Mouse (Mus musculus) cerebellum, postnatal 36 days (tissue): ENCODE measurements at regions not wholly inside any gene's neighbourhood (a gene's known extent, or its start where the extent isn't known, plus 50 kb on each side); places are given as distances from the start of the nearest gene placed in this dataset.

Source experiments
- DNase-seq, 2 experiments: peaks; one replicate each; pipeline ENCODE4 v3.0.0; 2021 to 2022; ENCODE audit warnings: mixed read lengths in 2 of 2

DNA sequence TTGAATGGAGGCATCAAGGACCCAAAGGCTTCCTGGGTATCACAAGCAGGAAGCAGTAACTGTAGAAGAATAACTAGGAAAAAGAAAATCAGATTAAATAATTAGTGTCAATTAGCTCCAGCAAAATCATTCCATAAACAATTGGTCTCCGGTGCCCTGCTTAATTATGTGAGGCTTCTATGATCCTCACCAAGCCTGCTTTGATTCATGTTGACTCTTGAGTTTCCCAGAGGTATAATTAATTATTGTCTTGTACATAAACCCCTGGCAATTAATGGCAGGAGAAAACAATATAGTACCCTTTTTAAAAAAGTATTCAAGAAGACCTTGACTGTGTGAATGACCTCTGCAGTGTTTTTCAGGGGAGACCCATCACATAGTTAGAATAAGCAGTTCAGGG, 61.5 kb upstream of the Sp8 start:
- no peak for DNase-seq

DNA sequence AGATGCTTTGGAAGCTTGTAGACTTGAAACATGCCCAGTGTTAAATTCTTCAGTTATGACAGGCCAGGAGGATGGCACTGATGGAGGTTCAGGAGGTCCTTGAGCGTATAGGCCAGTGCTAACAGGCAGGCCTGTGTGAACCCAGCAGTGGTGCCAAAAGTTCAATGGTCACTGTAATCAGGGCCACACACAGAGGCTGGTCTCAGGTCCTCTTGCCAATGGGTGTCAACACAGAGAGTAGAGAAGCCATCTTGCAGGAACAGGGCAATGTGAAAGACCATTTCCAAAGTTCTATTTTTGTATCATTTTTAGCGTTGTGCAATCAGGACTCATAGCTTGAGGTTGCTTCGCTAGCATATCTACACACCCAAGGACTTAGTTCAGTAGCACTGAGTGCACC, 64.2 kb upstream of the Sp8 start:
- DNase-seq: no peak

GRCm38 (mm10) chr12:118775463-118776064, 70.6 kb upstream of the Sp8 start:
- DNase-seq: no peak

GRCm38 (mm10) chr12:118772790-118773189, 73.3 kb upstream of the Sp8 start:
- DNase-seq: no peak

GRCm38 (mm10) chr12:118766472-118766871, 79.7 kb upstream of the Sp8 start:
- DNase-seq: no peak

DNA sequence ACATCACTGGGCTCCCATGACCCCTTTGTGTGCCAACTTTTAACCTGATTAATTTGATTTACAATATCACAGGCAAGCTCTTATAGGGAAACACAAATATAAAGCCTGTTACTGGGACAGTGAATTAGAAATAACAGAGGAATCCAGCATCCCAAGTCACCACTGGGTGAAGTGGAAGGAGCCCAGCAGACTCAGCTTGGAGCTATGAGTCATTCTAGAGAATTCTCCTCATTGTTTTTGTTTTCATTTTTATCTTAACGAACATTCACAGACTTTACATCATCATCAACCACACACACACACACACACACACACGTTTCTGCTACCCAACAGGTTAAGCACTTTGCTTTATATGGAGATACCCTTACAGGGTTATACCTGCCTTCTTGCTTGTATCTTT, 92.1 kb upstream of the Sp8 start:
- DNase-seq: no peak

DNA sequence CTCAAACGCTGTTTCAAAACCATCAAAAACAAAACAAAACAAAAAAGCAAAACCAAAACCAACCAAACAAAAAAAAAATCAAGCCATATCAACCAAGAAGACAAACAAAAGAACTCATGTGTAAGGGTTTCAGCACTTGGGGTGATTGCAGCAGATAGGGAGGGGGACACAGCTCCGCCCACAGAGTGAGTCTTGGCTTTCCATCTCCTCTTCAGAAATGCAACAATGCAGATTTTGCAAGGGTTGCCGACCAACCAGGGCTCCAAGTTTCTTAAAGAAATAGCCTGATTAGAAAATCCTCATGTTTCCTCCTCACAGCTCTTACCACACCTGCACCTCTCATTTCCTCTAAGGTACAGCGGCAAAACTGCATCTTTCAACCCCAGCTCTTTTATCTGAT, 107.0 kb upstream of the Sp8 start:
- no peak for DNase-seq

GRCm38 (mm10) chr12:118725891-118726290, 120.2 kb upstream of the Sp8 start:
- no peak for DNase-seq

DNA sequence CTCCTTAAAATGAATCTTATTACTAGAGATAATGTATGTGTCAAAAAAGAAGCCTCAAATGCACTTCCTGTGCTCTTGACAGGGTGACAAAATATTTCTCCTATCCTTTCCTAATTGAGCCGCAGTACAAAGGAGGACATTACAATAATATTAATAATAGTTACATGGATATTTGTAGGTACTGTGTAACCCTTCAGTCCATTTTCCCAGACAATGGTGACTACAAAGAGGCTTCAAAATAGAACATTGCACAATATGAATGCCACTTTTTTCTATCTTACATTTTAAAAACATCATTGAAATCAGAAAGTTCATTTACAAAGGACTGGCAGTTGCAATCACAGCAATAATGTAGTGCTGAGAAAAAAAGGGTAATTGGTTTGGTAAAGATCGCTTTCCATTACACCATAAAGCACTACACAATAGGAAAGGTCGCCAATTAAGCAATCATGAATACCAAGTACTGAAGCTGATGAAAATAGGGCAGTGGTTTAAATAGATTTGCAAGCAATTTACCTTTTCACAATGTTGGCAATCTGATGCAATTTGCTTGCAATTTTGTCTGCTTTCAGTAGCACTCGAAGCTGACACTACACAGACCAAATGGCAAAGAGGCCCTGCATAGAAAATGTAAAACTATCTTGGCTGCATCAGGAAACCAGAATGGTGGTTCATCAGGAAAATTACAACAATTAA, 126.1 kb upstream of the Sp8 start:
- DNase-seq: no peak

DNA sequence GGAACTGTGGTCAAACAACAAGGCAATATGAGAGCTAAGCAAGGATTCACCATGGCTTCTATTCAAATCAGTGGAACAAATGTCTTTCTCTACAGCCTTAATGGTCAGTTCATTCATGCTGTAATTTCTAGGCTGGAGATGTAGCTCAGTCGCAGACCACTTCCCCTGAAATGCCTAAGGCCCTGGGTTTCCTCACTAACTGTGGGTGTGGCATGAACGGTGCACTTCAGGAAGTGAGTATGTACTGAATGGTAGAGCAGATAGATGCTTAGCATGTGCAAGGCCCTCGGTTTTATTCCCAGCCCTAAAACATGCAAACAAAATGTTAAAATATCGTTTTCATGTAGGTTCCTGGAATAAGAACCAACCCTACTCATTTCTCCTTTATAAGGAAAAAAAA, 129.3 kb upstream of the Sp8 start:
- DNase-seq: no peak

DNA sequence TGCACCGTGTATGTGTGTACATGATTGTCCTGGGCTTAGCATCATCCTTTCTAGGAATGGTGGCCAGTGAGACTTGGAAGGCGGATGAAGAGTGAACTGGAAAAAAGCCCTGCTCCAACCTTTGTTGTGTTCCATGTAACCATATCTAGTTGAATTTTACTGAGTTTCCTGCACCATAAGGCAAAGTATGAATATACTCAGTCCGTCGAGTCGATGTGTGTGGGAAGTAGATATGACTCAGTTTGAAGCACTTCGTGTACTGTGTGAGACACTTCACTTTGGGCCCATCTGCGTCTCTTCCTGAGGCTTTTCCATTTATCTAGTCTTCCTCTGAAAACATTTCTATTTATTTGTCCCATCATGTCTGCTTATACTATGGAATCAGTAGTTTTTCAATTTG, 139.5 kb upstream of the Sp8 start:
- DNase-seq: no peak

DNA sequence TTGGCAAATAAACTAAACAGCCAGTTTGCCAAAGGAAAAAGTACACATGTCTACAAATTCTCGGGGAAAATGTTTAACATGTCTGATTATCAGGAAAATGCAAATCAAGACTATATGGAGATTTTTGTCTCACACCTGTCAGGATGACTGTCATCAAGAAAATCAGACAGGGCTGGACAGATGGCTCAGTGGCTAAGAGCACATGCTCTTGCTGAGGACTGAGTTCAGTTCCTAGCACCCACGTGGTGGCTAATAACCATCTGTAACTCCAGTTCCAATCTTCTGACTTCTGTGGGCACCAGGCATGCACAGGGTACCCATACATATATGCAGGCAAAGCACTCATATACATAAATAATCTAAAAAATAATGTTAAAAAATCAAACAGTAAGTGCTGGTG, 141.3 kb upstream of the Sp8 start:
- no peak for DNase-seq

DNA sequence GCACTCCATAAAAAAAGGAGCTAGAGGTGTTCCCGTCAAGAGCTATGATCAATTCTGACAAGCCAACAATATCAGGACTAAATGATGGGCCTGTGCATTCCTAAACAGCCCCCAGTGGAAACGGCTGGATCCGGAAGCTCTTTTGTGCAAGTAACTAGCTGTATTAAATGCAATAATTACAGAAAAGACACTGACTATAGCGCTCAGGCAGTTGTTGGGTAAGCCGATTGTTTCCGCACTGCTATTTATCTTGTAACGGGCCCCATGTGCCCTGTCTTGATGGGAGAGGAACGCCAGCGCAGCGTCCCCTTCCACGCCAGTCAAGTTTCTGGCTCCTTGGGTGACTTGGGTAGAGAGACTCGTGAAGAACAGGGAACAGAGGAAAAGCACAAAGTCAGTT, 142.4 kb upstream of the Sp8 start:
- no peak for DNase-seq

DNA sequence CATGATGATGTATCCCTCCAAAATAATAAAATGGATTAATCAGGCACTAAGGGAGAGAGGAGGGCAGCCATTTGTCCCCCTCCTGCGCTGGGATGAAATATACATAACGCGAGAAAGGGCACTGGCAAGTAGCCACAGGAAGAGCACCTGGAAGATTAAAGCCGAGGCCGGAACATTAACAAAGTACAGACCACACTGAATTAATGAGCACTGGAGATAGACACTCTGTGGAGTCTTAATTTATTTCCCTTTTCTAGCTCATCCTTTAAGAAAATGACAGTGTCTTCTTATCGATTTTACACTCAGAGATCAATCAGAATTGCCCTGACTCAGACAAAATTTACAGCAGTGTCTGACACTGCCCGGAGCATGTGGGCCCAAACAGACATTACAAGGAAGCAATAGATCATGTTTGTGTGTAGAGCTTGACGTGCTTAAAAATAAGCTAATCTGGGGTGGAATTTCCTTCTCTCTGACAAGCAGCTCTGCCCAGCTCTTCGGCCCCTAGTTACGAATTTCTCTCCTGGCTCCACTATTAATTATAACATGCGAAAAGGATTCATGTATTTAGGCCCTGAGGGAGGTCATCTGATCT, 143.0 kb upstream of the Sp8 start:
- no peak for DNase-seq

DNA sequence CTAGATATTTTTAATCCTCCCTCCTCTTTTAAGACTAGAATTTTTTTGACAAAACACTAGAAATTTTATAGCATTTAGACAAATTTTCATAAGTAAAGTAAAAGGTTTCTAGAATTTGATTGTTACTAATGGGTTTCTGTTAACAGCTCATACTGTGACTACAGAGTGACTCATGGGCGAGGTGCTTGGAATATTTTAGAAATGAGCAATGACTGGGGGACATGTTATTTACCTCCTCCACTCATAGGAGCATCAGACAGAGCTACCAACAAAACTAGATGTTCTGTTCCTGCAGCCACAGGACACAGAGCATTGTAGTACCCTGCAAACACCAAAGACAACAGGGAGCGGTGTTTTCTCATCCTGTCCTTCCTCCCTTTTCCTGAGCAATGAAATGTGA, 144.3 kb upstream of the Sp8 start:
- no peak for DNase-seq

GRCm38 (mm10) chr12:118698110-118698509, 148.0 kb upstream of the Sp8 start:
- DNase-seq: no peak

DNA sequence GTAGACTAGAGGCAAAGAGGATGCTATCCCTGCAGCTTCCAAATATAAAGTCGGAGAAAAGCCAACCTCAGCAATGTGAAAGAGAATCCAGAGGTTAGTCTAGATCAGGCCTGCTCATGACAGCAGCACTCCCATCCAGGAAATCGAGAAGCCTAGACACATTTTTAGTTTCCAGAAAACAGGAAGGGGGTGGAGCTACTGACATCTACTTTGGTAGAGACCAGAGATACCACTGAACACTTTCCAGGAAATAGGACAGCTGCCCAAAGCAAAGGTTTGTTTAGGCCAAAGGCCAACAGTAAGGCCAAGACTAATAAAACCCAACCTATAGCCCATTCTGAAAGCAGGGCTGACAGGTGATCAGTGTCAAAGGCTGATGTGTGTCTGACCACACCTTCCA, 151.4 kb upstream of the Sp8 start:
- no peak for DNase-seq

DNA sequence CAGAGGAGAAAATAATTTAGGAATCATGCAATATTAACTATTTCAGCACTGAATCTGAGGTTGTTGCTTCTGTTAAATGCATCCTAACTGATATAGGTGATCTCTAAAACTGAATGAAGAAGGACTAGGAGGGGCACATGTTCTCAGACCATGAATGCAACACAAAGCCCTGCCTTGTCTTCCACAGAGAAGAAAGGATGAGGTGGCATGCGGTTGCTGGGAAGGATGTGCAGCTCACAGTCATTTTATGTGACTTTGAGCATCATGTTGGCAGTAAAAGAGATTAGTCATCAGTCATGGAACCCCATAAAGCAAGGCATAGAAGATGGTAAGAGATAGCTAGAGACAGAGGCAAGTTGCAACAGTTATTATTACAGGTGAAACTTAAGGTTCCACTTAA, 163.2 kb upstream of the Sp8 start:
- DNase-seq: no peak

DNA sequence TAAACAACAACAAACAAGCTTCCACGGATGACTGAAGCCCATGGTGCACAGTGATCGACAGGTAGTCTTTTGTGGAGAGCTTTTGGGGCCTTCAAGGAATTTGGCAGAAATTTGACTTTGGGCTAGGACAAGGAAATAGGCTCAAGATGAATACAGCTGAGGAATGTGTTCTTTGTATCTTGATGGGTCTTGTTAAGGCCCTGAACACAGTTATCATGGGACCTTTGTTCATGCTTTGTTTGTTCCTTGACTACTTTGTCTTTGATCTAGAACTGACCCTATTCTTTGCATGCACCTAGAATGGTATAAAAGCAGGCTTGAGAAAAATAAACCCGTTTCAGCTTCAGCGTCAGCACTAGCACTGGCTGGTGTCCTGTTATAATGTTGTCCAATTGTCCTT, 168.1 kb upstream of the Sp8 start:
- no peak for DNase-seq

DNA sequence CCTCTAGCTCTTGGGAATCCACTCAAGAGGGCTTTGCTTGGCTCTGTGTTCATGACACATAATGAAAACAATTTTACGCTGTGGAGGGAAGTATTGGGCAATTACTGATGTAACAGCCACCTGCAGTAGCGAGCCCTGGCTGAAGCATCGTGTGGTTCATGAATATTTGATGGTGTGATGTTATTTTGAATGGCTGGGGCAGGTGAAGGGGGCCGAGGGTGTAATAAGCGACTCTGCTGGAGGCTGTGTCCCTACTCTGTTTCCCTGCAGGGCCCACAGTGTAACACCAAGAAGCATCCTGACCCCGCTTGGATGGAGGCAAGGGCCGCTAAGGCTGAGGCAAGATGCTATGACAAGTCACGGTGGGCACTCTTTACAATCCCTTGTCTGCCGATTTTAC, 184.6 kb upstream of the Sp8 start:
- DNase-seq: no peak

DNA sequence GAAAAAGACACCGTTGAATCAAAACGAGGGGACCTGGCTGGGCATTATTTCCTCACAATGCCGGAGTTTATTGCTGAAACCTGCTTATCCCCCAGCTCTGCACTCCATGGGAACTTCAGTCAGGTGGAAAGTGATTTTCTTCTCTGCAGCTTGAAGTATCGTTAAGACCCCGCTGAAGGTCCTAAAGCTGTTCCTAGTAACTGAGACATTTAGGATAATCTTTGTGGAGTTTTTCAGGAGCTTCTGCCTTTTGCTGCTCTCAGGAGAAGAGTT, 185.0 kb upstream of the Sp8 start:
- no peak for DNase-seq

DNA sequence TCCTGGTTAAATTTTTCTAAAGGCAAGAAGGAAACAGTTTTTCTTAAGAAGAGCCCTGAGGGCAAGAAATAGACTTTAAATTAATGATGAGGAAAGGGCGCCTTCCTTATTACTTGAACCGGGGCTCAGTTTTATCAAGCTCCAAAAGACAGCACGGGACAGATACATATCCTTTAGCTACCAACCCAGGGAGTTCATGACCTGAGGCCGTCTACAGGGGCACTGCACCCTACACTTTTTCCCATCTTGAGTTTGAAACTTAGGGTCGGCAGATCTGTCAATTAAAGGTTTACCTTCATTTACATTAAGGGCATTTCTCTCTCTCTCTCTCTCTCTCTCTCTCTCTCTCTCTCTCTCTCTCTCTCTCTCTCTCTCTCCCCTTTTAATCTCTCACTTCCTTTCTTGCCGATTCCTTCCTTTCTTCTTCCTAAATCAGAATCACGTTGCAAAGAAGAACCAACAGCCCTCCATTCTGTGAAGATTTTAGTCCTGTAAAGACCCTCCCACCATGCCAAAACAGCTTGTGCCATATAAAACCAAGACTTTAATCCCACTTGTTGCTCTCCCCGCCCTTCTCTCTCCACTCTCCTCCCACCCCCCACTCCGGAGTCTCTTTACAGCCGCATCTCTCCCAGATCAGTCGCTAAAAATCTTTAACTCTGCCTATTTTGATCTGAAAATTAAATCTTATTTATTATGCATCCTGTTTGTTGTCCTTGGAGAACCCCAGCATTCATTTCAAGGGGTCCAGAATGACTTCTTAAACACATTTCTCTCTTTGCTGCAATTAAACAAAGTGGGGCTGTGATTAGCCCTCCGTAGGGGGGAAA, 185.5 kb upstream of the Sp8 start:
- no peak for DNase-seq

- DNase-seq: no peak
These were observed 186.6 kb upstream of the Sp8 start for GRCm38 (mm10) chr12:118659240-118660120.
